In the genomic region with DNA sequence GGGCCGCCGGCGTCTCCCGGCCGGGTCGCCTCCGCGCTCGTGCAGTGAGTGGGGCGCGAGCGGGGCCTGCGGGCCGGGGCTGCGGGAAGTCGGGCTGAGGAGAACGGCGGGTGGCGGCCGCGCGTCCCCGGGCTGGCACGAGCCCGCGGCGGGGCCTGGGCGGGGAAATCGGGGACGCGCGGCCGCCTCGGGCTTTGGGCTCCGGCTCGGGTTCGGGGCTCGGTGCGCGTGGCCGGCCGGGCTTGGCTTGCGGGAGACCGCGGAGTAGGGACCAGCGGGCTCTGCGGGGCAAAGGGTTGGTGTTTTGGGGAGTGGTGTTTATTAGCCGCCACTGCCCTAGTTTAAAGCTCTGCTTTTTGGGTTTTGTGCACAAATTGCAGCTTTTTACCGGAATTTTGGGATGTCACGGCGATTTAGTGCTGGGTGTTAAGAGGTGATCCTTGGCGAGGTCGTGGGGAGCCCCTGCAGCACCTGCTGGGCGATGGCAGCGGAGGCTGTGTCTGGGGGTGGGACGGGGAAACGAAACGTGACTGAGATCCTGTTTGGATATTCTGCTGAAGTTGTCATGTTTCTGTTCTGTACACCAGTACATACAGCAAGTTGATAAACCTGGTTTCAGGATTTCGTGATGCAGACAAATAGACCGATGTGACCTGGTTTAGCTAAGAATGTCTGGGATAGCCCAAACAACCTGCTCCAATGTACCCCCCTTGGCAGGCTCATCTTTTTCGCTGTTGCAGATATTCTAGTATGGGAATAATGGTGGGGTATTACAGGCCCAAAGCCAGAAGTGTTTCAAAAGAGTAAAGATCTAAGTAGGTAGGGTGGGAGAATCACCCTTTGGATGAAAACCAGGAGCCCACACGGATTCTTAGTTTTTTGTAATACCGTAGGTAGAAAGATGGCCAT, we compare ENCODE assay signal across 8 mouse cellular contexts. TPM values are rescaled to one million over a fixed set of nuclear protein-coding genes. Genes with fewer than 3 reads are reported as not detected.
DNase-seq lines count a peak whose midpoint lies in the region; ATAC-seq and TF ChIP-seq lines count a peak whose summit lies in the region.

No protein-coding gene starts in this region.

- no peak for TF ChIP-seq CTCF in lung, postnatal 0 days (IDR thresholded peaks at IDR 0.05)

- TF ChIP-seq EP300 in lung, postnatal 0 days (IDR thresholded peaks at IDR 0.05): no peak

- H3K9me3 ChIP-seq in forebrain, embryonic 12.5 days: no peaks in the 10 kb centered on the region
- no peaks in the 10 kb centered on the region for H3K9me3 ChIP-seq in lung, postnatal 0 days (ENCODE audit: low read length)

- DNase-seq in Muller cell, postnatal 12 days (ENCODE audit: inconsistent ontology term): peak; percentile 71
- peak; percentile 81 to 85 for DNase-seq in heart, postnatal 14 days
- peak; percentile 11 for DNase-seq in large intestine, adult 2 months (ENCODE audit: low read depth, low spot score)
- peak; percentile 71 for DNase-seq in lung, postnatal 0 days (ENCODE audit: low spot score)
- peak; percentile 67 to 71 for DNase-seq in right cerebral cortex, adult 2 months (ENCODE audit: low spot score in 2 of 2)
- peak; percentile 80 for DNase-seq in urinary bladder, postnatal 14 days (ENCODE audit: low spot score)

- peak overlapping the region; percentile 80 for H3K4me2 ChIP-seq in forebrain, embryonic 12.5 days
- peak overlapping the region; percentile 83 for H3K4me2 ChIP-seq in lung, postnatal 0 days (replicated peaks; ENCODE audit: low read depth, low read length)

- no peaks in the 10 kb centered on the region for H3K36me3 ChIP-seq in forebrain, embryonic 12.5 days (replicated peaks)
- H3K36me3 ChIP-seq in lung, postnatal 0 days (ENCODE audit: insufficient read depth, low read length): no peaks in the 10 kb centered on the region

- H3K9ac ChIP-seq in forebrain, embryonic 12.5 days: peak overlapping the region; percentile 76
- H3K9ac ChIP-seq in lung, postnatal 0 days (replicated peaks; ENCODE audit: low read depth): peak overlapping the region; percentile 88

- intact Hi-C loops in heart, postnatal 14 days (cut with DNase I): loop anchor here (2.0 to 5.0 kb wide), 3 partner anchors 42 to 117 kb away; partner anchors contain the start of genes Pdhb and Pxk

- ATAC-seq in cerebellum, adult (ENCODE audit: insufficient number of reproducible peaks, low FRiP score, low TSS enrichment): peak; percentile 56
- peak; percentile 80 for ATAC-seq in forebrain, embryonic 12.5 days (ENCODE audit: low FRiP score)
- peak; percentile 79 for ATAC-seq in lung, postnatal 0 days

- 2% methylated on average over 47 of the region's 63 CpGs for WGBS in forebrain, embryonic 12.5 days
- 3% methylated on average over 63 of the region's 63 CpGs for WGBS in large intestine, adult 2 months
- WGBS in lung, postnatal 0 days: 2% methylated on average over 50 of the region's 63 CpGs

- peak overlapping the region; percentile 65 for H3K4me3 ChIP-seq in forebrain, embryonic 12.5 days (replicated peaks)
- H3K4me3 ChIP-seq in lung, postnatal 0 days (ENCODE audit: low read depth, low read length): peak overlapping the region; percentile 81

- peaks cover 20% of the 10 kb centered on the region for H3K27me3 ChIP-seq in forebrain, embryonic 12.5 days
- H3K27me3 ChIP-seq in lung, postnatal 0 days (replicated peaks; ENCODE audit: insufficient read depth, low read length): no peaks in the 10 kb centered on the region

- H3K4me1 ChIP-seq in forebrain, embryonic 12.5 days: peaks cover 33% of the 10 kb centered on the region
- peaks cover 11% of the 10 kb centered on the region; the same call in 1 of the 2 replicates for H3K4me1 ChIP-seq in lung, postnatal 0 days (ENCODE audit: insufficient read depth, low read depth, low read length)

- H3K27ac ChIP-seq in forebrain, embryonic 12.5 days: peak overlapping the region; percentile 86
- peak overlapping the region; percentile 95 for H3K27ac ChIP-seq in lung, postnatal 0 days (ENCODE audit: low read length)

RNA-seq across cellular contexts. Expression of gene Kctd6, which starts 0.6 kb away (rescaled TPM):
- polyA plus RNA-seq in forebrain, embryonic 12.5 days (2016; fragmentation: Nextera tagmentation; extraction: Ambion mirVana): 6.7 and 14.8 TPM in 2 replicates
- total RNA-seq in heart, postnatal 14 days (2021): 10 to 100 TPM; 10.6 to 11.0 TPM
- 6.5 and 7.4 TPM in 2 replicates for polyA plus RNA-seq in large intestine, adult 2 months (2012; rRNA removed)
- 18.5 and 19.5 TPM in 2 replicates for polyA plus RNA-seq in lung, postnatal 0 days (2015; fragmentation: Nextera tagmentation; extraction: Ambion mirVana)

RNA-seq across cellular contexts. Expression of gene Pdhb, which starts 41.7 kb away (rescaled TPM):
- 199 and 211 TPM in 2 replicates for polyA plus RNA-seq in forebrain, embryonic 12.5 days (2016; fragmentation: Nextera tagmentation; extraction: Ambion mirVana)
- total RNA-seq in heart, postnatal 14 days (2021): 100 to 1,000 TPM; 886 to 904 TPM
- 49.9 and 54.7 TPM in 2 replicates for polyA plus RNA-seq in large intestine, adult 2 months (2012; rRNA removed)
- polyA plus RNA-seq in lung, postnatal 0 days (2015; fragmentation: Nextera tagmentation; extraction: Ambion mirVana): 129 and 140 TPM in 2 replicates

RNA-seq across cellular contexts. Expression of gene Acox2, which starts 44.6 kb away (rescaled TPM):
- 0.21 TPM in 1 of 2 replicates, not detected in the other for polyA plus RNA-seq in forebrain, embryonic 12.5 days (2016; fragmentation: Nextera tagmentation; extraction: Ambion mirVana)
- under 1 TPM in 1 of 2 experiments, not detected in 1; 0.48 TPM for total RNA-seq in heart, postnatal 14 days (2021)
- 5.5 and 10.6 TPM in 2 replicates for polyA plus RNA-seq in large intestine, adult 2 months (2012; rRNA removed)
- polyA plus RNA-seq in lung, postnatal 0 days (2015; fragmentation: Nextera tagmentation; extraction: Ambion mirVana): 6.3 and 7.2 TPM in 2 replicates

Comparison
In these comparisons a context has a peak if more than half of its experiments do, and no peak if none do; other contexts are left out.
1. Peak in every context shown above with its lines: DNase-seq, ATAC-seq, H3K4me3 ChIP-seq and H3K27ac ChIP-seq.
2. DNase-seq: peak in every context shown above with its lines; median percentile 83 in heart, postnatal 14 days; 80 in urinary bladder, postnatal 14 days; 71 in Muller cell, postnatal 12 days; 71 in lung, postnatal 0 days; 69 in right cerebral cortex, adult 2 months; 11 in large intestine, adult 2 months.